Mouse (Mus musculus) liver, adult (tissue): ENCODE results near the gene Rpl3l.

Source experiments
- GATA4 ChIP-seq: IDR thresholded peaks from 2 replicates; pipeline ENCODE4 v1.6.1; 2014; ENCODE audit warnings: mild to moderate bottlenecking, low read length; ENCODE audit not compliant: insufficient replicate concordance

The Rpl3l gene

GRCm38 (mm10) chr17:24707801-24708425 lies 19.7 kb upstream of the Rpl3l start:
- no peak for TF ChIP-seq GATA4

- no peak for TF ChIP-seq GATA4
Observed at GRCm38 (mm10) chr17:24708646-24709045, 19.0 kb upstream of the Rpl3l start.

GRCm38 (mm10) chr17:24715556-24715955 lies 12.1 kb upstream of the Rpl3l start:
- no peak for TF ChIP-seq GATA4

GRCm38 (mm10) chr17:24716166-24716682 lies 11.4 kb upstream of the Rpl3l start:
- no peak for TF ChIP-seq GATA4

GRCm38 (mm10) chr17:24717943-24718342 lies 9.7 kb upstream of the Rpl3l start, which contains the start of the genes Rnf151 and Rps2:
TSS of gene Rnf151 (minus strand) at chr17:24718063.
TSS of gene Rps2 (plus strand) at chr17:24718116.
- no peak for TF ChIP-seq GATA4

GRCm38 (mm10) chr17:24719494-24720222 lies 8.0 kb upstream of the Rpl3l start:
- TF ChIP-seq GATA4, result no peak

- TF ChIP-seq GATA4, result no peak
Observed at GRCm38 (mm10) chr17:24722220-24722924, 5.2 kb upstream of the Rpl3l start.

GRCm38 (mm10) chr17:24723122-24723880 lies 4.3 kb upstream of the Rpl3l start:
- TF ChIP-seq GATA4, result no peak

GRCm38 (mm10) chr17:24723881-24724180 lies 3.8 kb upstream of the Rpl3l start:
- no peak for TF ChIP-seq GATA4

GRCm38 (mm10) chr17:24724184-24724583 lies 3.4 kb upstream of the Rpl3l start, which contains the start of gene Ndufb10:
TSS of gene Ndufb10 (minus strand) at chr17:24724478.
- TF ChIP-seq GATA4, result no peak

GRCm38 (mm10) chr17:24725637-24726390 lies 1.8 kb upstream of the Rpl3l start:
- no peak for TF ChIP-seq GATA4

GRCm38 (mm10) chr17:24728184-24728583 lies 564 bp downstream of the Rpl3l start:
- no peak for TF ChIP-seq GATA4

- no peak for TF ChIP-seq GATA4
Observed at GRCm38 (mm10) chr17:24729067-24729466, 1.4 kb downstream of the Rpl3l start.

GRCm38 (mm10) chr17:24730787-24731186 lies 3.2 kb downstream of the Rpl3l start:
- TF ChIP-seq GATA4, result no peak
